Mouse (Mus musculus) intestine, postnatal 0 days (tissue): Measurements from ENCODE around the gene Adgrg7. TPM values are rescaled to one million over a fixed set of nuclear protein-coding genes. Genes with fewer than 3 reads are reported as not detected.
A peak's percentile ranks its signal among the peaks of the same experiment; 100 is the strongest.

Source experiments
- ATAC-seq: fragments of 200-750 bp; cut with Nextera tagmentation; 2 replicates; pipeline ENCODE4 v1.8.0; 2017; ENCODE audit warnings: mild to moderate bottlenecking, moderate TSS enrichment, moderate library complexity
- H3K27ac ChIP-seq: fragments of 300-500 bp; sonication (generic); 2 replicates; pipeline ENCODE4 v1.5.1; 2014; ENCODE audit warnings: mild to moderate bottlenecking, low read depth, low read length, moderate library complexity
- H3K27me3 ChIP-seq: fragments of 300-500 bp; sonication (generic); replicated peaks from 2 replicates; pipeline ENCODE4 v1.6.1; 2014; ENCODE audit warnings: low read length, mixed read lengths; ENCODE audit not compliant: control insufficient read depth, insufficient read depth
- H3K36me3 ChIP-seq: fragments of 300-500 bp; sonication (generic); 2 replicates; pipeline ENCODE4 v1.6.1; 2014; ENCODE audit warnings: mild to moderate bottlenecking, moderate library complexity; ENCODE audit not compliant: control insufficient read depth, insufficient read depth
- H3K4me1 ChIP-seq: fragments of 300-500 bp; sonication (generic); replicated peaks from 2 replicates; pipeline ENCODE4 v1.6.1; 2014; ENCODE audit warnings: antibody characterized with exemption, low read length, mixed read lengths; ENCODE audit not compliant: control insufficient read depth, insufficient read depth
- H3K4me2 ChIP-seq: fragments of 300-500 bp; sonication (generic); replicated peaks from 2 replicates; pipeline ENCODE4 v1.6.1; 2014; ENCODE audit warnings: low read depth, mild to moderate bottlenecking, moderate library complexity
- H3K4me3 ChIP-seq: fragments of 300-500 bp; sonication (generic); 2 replicates; pipeline ENCODE4 v1.5.1; 2014; ENCODE audit warnings: low read depth, low read length
- H3K9ac ChIP-seq: fragments of 300-500 bp; sonication (generic); 2 replicates; pipeline ENCODE4 v1.6.1; 2014; ENCODE audit warnings: mild to moderate bottlenecking, low read depth, low read length
- H3K9me3 ChIP-seq: fragments of 300-500 bp; sonication (generic); 2 replicates; pipeline ENCODE4 v1.6.1; 2016; ENCODE audit warnings: mixed run types; ENCODE audit not compliant: control insufficient read depth
- CTCF ChIP-seq: sonication (generic); IDR thresholded peaks from 2 replicates; pipeline ENCODE4 v1.5.1; 2016; ENCODE audit warnings: low read depth, mild to moderate bottlenecking, control low read depth, antibody characterized with exemption, moderate library complexity
- WGBS: fragments of 180-500 bp; shearing (Covaris S2); extraction: QIAGEN DNeasy Blood & Tissue Kit; methylation state at CpG from one replicate; pipeline ENCODE4 v1.1.7; 2014; 5-methylcytosine and 5-hydroxymethylcytosine counted together
- polyA plus RNA-seq: library from polyadenylated mRNA; unstranded; fragments of >200 nt; fragmentation: Nextera tagmentation; extraction: Ambion mirVana; gene quantifications from 2 replicates; pipeline ENCODE4 v1.2.1, GENCODE M21; 2015

Adgrg7 gene
- polyA plus RNA-seq, 1 experiment from 2014 or later = 18.4 TPM

DNA sequence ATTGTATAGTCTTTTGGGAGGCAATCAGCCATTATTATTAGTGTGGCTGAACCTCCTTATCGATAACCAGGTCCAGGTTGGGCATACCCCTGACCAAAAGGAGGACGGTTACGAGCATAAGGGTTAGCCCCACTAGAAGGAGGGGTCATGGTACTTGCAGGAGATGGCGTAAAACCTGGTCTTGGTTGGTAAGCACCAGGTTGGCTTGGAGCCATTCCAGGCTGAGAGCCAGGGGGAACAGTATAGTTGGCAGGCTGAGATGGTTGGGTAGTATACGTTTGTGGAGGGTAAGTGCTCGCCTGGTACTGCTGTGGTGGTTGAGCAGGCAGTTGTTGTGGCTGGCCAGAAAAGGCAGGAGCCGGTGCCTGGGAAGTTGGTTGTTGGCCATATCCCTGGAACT, 104.9 kb downstream of the Adgrg7 start:
- peaks cover 44% of the 10 kb centered on the region for H3K36me3 ChIP-seq
- no peak for ATAC-seq
- no peak overlapping the region for H3K4me3 ChIP-seq
- no peaks in the 10 kb centered on the region for H3K27me3 ChIP-seq
- no peaks in the 10 kb centered on the region for H3K4me1 ChIP-seq
- no peak overlapping the region for H3K4me2 ChIP-seq
- H3K27ac ChIP-seq = no peak overlapping the region
- H3K9ac ChIP-seq = no peak overlapping the region
- H3K9me3 ChIP-seq = no peaks in the 10 kb centered on the region
- TF ChIP-seq CTCF = no peak
- WGBS = 94% methylated on average over 7 of the region's 7 CpGs

DNA sequence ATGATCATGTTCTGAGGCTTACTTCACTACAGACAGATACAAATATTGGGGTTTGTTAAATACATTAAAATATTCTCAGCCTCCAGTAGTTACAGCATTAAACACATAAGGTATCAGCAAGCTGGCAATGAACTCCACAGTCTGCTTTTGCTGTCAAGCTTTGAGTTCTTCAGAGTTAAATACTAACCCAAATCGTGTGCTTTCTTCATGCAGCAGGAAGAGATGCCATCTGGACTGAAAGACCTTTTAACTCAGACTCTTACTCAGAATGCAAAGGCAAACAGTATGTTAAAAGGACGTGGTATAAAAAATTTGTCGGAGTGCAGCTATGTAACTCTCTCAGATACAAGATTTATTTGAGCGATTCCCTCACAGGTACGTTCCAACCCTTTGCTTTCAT, 108.9 kb downstream of the Adgrg7 start:
- H3K36me3 ChIP-seq = peaks cover 47% of the 10 kb centered on the region
- H3K4me1 ChIP-seq = no peaks in the 10 kb centered on the region
- H3K4me2 ChIP-seq = no peak overlapping the region
- TF ChIP-seq CTCF = no peak
- no peak overlapping the region for H3K4me3 ChIP-seq
- no peak for ATAC-seq
- 91% methylated on average over 5 of the region's 5 CpGs for WGBS
- H3K9ac ChIP-seq = no peak overlapping the region
- H3K9me3 ChIP-seq = no peaks in the 10 kb centered on the region
- no peaks in the 10 kb centered on the region for H3K27me3 ChIP-seq
- H3K27ac ChIP-seq = no peak overlapping the region

DNA sequence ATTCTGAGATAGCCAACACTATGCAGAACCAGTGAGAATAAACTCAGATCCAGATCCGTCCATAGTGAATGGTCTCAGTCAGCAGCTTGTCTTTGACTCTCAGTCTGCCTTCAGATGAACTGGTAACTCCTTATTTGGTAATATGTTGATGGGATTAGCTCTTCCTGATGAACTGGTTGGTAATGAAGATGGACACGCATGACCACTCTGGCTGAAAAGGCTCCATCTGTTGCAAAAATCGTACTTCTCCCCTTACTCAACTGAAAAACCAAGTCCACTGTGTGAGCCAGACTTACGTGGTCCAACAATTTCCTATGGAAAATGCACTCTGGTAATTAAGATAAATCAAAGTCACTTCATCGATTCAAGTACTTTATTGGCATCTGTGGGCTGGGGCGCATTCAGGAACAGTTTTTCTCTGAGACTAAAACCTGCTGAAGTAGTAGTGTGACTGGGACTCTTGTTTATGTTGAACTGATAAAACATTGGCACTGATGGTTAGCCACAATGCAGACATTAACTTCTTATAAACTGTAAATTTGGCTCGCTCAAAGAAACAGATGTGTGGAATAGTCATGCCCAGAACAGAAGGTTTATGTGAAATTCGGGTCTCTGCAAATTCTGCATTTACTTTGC, 114.5 kb downstream of the Adgrg7 start:
- H3K4me2 ChIP-seq = no peak overlapping the region
- no peak overlapping the region for H3K4me3 ChIP-seq
- H3K27ac ChIP-seq = no peak overlapping the region
- H3K9ac ChIP-seq = no peak overlapping the region
- no peaks in the 10 kb centered on the region for H3K9me3 ChIP-seq
- TF ChIP-seq CTCF = no peak
- no peaks in the 10 kb centered on the region for H3K27me3 ChIP-seq
- ATAC-seq = no peak
- WGBS = 81% methylated on average over 8 of the region's 8 CpGs
- H3K36me3 ChIP-seq = peaks cover 20% of the 10 kb centered on the region
- no peaks in the 10 kb centered on the region for H3K4me1 ChIP-seq

DNA sequence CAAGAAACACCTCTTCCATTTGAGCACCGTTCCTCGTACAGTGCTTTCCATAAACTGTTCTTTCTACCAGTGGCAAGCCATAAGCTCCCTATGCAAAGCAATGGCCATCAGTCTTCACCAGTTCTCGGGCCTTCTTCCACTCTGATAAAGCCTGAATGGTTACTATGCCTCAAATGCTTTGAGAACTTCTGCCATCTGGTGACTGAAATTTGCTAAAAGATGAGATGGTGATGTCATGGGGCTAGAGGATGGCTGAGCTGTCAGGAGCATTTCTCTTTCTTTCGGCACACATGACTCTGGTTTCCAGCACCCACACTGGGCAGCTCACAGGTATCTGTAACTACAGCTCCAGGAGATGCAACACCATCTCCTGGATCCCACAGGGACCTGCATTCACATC, 118.5 kb downstream of the Adgrg7 start:
- Histone ChIP-seq H3K27ac (no peak overlapping the region), H3K36me3 (no peaks in the 10 kb centered on the region), H3K4me3 (no peak overlapping the region), H3K9me3 (no peaks in the 10 kb centered on the region), H3K27me3 (no peaks in the 10 kb centered on the region), H3K4me1 (no peaks in the 10 kb centered on the region), H3K4me2 (no peak overlapping the region), H3K9ac (no peak overlapping the region)
- ATAC-seq = no peak
- TF ChIP-seq CTCF = peak; percentile 69
- 62% methylated on average over 4 of the region's 4 CpGs for WGBS

Other genes starting within 250 kb of the Adgrg7 start
- gene Tfg, start 78.4 kb downstream of the Adgrg7 start, polyA plus RNA-seq = 489 and 509 TPM in 2 replicates
- gene Tmem45a, start 90.3 kb upstream of the Adgrg7 start, polyA plus RNA-seq = 6.0 and 6.1 TPM in 2 replicates
- gene Lnp1, start 132.2 kb upstream of the Adgrg7 start, polyA plus RNA-seq = not detected in 2 replicates